Mouse (Mus musculus): ENCODE results near the gene C9orf72. TPM values are rescaled to one million over a fixed set of nuclear protein-coding genes. Genes with fewer than 3 reads are reported as not detected.

C9orf72 gene
- total RNA-seq, 4 experiments from 2014 or later = 23.3 to 27.3 (median 25.7) TPM

DNA sequence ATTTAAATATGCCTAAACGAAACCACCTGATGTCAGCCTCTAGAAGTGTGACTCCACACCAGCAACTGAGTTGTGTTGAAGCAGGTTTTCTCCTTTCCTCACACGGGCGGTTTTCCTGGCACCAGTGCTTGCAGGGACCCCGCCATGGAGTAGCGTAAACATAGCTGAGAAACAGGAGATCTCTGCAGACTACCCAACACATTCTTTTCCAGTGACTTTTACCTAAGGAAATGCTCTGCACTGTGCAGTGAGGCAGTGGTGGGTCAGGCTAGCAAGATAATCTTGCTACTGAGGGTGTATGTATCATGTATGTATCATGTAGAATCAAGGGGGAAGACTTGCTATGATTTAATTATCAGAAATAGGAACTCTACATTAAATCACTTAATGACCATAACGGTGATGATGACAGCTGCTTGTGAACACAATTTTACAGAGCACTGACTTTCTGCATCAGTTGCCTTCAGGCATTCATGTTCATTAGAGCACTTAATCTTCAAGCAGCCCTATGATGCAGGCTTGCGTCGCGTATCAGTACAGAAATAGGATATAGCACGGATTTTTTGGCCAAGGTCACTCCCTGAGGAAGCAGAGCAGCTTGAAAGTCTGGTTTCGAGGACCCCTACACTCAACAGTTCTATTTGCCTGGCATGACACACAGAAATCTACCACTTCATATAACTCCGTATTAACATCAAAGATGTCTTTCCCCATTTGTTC, 47.9 kb downstream of the C9orf72 start:
- DNase-seq (ENCODE audit: low spot score in 2 of 2) = no peak

DNA sequence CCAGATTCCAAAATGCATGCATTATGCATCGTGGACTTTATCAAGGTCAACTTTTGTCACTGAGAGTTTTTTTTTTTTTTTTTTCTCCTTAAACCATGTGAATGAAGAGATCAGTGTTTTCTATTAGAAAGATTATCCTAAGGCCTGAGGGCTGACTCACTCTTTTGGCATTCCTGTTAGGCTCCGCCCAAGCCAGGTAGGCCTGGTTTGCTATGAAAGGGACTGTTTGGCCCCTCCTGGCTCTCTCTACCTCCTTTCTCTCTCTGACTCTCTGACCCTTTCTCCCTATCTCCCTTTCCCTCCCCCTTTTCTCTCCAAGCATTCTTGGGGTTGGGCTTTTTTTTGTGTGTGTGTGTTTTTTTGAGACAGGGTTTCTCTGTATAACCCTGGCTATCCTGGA, 50.4 kb downstream of the C9orf72 start:
- DNase-seq (ENCODE audit: low spot score in 2 of 2) = no peak

DNA sequence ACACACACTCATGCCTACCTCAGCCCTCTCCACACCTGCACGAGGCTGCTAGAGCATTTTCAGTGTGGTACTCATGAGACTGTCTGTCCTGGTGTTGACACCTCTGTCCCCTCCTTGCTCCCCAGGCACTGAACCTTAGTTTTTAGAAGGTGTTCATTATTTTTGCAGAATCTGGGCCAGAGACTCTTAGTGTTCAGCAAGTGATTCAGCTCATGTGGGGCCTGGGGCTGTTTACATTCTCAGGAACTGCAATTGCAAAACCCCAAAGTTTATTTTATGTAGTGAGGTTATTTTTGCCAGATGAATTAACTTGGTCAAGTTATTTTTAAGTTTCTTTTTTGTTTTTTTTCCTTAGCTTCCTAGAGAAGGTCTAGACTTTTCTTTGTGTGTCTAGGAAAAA, 52.4 kb downstream of the C9orf72 start:
- DNase-seq (ENCODE audit: low spot score in 2 of 2) = no peak

DNA sequence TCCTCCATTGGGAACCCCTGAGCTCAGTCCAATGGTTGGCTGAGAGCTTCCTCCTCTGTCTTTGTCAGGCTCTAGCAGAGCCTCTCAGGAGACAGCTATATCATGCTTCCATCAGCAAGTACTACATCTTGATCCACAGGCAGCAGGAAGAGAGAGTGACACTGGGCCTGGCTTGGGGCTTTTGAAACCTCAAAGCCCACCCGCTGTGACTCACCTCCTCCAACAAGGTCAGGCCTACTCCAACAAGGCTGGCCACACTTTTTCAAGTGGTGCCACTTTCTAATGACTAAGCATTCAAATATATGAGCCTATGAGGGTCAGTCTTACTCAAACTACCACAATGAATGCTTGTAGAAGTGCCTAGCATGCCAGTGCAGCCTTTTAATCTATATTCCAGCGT, 53.5 kb downstream of the C9orf72 start:
- no peak for DNase-seq (ENCODE audit: low spot score in 2 of 2)

DNA sequence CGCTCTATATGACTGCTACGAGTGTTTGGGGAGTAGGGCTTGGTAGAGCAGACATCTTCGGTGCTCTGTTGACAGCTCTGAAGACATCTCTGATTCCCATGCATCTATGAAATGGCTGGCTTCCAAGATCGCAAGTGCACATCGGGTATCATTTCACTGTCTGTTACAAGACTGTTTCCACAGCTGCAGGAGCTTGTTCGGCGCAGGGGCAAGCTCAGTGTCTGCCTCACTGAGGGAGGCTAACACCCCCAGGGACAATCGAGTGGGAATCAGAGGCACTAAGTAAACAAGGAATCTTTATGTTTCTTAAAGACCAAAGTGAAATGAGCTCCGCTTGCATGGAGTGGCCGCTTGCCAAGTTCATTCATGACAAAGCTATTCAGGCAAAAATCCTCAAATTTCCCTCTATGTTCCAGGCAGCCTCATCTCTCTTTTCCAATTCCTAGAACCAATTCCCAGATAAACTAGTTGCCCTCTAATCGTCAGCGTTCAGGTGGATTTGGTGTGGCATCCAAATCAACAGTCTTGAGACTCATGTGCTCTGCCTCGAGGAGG, 56.3 kb downstream of the C9orf72 start:
- no peak for DNase-seq (ENCODE audit: low spot score in 2 of 2)

DNA sequence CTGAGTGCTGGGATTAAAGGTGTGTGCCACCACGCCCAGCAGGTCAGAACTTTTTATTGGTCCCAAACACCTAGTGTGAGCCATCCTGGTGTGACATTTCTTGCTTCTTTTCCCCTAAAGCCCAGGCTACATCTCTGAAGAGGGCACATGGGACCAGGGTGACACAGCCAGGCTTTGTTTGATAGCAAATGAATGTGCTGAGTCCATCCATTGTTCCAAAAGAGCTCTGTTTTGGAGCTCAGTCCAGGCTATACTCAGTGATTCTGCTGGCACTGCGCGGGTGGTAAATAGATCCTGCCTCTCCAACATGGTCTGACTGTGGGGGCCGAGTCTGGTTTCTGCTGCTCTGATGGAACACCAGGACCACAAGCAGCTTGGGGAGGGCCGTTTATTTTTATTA, 58.1 kb downstream of the C9orf72 start:
- peak in 1 of 2 experiments; percentile 22 for DNase-seq (ENCODE audit: low spot score in 2 of 2)

DNA sequence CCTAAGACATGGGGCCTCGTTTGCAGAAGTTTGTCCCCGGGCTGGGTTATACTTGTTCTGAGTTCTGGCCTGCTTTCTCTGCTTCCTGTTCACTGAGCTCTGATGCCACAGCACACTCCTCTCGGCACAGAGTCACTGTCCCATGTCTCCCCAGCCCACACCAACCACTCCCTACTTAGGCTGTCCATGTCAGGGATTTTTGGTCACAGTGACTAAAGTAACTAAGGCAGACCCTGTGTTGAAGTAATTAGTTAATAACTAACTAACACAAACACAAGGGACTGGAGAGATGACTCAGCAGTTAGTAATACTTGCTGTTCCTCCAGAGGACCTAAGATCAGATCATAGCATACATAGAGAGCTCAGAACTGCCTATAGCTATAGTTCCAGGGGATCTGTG, 60.0 kb downstream of the C9orf72 start:
- no peak for DNase-seq (ENCODE audit: low spot score in 2 of 2)

DNA sequence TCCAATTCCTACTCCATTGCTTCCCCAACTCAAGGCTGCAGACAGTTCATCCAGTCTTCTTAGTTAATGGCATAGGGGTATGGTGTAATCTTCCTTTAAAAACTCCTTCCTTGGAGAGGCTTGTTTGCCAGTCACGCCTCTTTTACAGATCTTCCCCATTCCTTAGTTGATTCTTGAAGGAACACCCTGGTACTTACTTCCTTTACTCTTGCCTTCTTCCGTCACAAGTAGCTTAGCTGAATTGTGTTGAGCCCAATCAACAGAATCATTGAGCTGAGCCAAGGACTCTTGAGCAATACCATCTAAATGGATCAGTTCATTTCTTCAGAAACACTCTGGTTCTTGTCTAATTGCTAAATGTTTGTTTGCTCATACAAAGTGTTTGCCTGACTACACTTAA, 60.7 kb downstream of the C9orf72 start:
- no peak for DNase-seq (ENCODE audit: low spot score in 2 of 2)

DNA sequence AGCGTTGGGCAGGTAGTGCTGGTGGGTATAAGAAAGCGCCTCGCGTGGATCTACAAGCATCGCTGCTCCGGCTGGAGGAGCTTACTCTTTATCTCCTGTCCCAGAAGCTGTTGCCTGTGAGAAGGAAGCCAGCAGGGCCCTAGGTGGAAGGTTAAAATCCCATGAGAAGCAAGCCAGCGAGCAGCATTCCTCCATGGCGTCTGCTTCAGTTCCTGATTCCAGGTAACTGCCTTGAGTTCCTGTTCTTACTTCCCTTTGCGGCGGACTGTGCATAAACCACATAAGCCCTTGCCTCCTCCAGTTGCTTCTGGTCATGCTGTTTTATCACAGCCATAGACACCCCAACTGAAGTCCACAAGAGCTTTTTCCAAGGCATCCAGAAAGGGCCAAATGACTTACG, 68.2 kb downstream of the C9orf72 start:
- DNase-seq (ENCODE audit: low spot score in 2 of 2) = no peak

DNA sequence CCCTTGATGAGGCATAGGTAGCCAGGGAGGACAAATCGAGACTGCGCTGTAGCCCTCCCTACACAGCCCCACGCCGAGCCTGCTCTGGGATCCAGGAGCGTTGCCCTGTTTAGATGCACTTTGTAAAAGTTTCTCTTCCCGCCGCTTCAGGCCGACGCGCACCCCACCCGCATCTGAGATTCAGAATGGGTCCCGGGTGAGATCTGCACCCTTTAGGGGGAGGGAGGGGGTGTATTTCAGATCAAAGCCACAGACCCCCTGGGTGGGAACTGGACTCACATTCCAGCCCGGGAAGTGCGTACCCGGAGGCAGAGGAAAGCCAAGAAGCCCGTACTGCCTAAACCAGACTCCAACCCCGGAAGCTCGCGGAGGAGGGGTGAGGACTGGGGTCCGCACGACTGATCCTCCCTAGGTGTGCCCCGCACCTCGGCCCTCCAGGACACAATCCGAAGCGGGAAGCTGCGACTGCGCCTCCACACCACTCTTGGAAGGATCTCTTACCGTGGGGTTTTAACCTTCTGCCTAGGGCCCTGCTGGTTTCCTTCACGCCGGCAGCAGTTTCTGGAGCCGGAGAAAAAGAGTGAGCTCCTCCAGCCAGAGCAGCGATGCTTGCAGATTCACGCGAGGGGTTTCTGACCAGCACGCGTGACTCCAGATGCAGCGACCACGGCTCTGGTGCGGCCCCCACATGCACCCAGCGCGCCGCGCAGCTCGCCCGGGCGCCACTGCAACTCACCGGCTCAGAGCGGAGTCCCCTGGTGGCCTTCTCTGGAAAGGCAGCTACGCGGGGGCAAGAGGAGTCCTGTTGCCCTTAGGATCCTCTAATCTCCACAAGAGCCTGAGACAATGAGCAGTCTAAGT, 69.0 kb downstream of the C9orf72 start, which contains the start of gene Mob3b:
Gene Mob3b, minus strand, starts transcription at position 734 of the 861 bp plus-strand sequence.
- DNase-seq (ENCODE audit: low spot score in 2 of 2) = peak; percentile 59 to 72

DNA sequence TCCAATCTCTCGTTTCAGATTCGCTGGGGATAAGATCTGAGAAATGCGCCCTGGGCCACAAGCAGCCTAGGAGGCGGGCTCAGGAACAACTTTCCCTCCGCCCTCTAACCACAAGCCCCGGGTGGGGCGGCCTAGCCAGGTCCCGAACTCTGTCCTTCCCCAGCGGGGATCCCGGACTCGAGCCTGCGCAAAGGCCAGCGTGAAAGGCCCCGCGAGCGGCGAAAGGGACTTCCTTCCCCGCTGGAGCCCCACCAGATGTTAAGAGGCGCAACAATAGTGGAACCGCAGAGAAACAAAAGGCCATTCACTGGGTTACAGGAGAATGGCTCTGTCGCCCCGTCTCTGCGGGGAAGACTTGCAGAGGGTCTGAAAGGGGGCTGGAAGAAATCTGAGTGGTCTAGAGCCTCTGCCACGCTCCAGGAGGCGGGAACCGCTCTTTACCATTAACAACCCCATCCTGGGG, 69.8 kb downstream of the C9orf72 start:
- DNase-seq (ENCODE audit: low spot score in 2 of 2) = no peak

DNA sequence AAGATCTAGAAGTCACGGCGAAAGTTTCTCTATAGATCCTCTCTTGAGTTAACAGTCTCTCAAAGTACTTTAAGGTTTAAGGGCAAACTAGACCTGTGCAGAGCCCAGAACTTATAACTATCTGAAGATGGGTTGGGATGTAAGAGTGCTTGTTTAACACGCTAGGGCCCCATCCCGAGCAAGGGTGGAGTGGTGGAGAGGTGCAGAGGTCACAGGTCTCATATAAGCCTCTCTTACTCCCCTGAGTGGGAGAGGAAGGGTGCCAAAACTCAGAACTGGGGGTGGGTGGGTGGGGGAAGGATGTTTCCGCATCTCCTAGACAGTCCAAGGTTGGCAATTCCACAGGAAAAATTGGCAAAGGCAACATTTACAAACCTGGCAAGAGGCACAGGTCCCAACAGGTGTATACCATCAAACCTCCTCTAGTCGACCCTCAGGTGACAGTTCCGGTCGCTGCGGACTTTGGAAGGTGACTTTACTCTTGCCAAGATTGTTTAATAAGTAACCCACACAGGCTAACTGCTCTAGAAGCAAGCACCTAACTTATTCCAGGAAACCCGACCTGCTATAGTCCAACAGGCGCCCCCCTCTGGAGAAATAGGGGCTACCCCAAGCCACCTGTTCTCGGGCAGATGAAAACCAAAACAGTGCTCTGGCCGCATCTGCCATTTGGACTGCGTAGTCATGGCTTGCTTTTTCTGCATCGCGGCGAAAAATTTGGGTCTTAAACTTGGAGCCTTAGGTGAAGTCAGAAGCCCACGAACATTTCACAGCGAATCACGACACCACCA, 70.6 kb downstream of the C9orf72 start:
- DNase-seq (ENCODE audit: low spot score in 2 of 2) = no peak

DNA sequence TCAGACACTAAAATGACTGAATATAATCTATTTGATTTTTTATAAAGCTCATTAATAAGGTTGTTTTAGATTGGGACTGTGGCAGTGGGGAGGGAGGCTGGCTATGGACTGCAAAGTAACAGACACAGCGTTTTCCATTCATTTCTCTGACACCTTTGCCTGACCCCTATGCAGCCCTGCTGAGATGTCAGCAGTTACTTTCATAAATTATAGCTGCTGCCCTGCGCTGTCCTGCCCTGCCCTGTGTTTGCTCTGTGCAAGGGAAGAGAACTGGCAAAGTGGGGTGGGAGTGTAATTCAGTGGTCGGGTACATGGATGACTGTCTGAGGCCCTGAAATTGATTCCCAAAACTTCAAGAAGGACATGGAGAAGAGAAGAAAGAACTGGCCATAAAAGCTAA, 71.9 kb downstream of the C9orf72 start:
- DNase-seq (ENCODE audit: low spot score in 2 of 2) = no peak

DNA sequence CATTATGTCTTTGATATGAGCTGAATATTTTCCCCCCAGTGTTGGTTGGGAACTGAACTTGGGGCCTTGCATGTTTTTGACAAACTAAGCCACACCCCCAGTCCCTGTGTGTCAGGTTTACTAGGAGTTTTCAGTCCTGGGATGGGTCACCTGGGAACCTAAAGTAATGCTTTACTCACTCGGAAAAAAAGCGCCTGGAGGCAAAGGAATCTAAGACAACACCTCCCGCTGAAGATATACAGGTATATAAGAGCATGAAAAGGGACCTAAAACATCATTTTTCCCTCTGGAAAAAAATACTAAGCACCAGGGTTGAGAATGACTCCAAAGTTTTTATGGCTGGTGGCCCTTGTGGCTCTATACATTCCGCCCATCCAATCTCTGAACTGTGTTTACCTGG, 74.2 kb downstream of the C9orf72 start, which contains the start of gene Ifnk:
Gene Ifnk, plus strand, starts transcription at position 301 of the 400 bp plus-strand sequence.
- no peak for DNase-seq (ENCODE audit: low spot score in 2 of 2)

DNA sequence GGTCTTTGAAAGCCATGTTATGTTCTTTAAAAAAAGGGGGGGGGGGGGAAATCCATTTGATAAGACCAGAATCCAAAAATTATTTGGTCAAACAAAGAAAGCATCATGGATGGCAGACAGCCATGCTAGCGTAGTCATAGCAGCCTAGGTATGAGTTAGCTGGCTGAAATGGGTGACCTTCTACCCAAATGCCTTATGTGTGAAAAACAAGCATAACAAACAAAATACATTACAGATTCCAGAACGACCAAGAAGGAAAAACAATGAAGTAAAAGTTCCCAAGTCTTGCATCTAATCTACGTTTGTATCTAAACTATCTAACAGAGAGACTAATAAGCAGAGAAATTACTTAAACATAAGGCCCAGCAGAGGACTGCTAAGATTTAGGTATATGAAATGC, 75.3 kb downstream of the C9orf72 start:
- no peak for DNase-seq (ENCODE audit: low spot score in 2 of 2)

DNA sequence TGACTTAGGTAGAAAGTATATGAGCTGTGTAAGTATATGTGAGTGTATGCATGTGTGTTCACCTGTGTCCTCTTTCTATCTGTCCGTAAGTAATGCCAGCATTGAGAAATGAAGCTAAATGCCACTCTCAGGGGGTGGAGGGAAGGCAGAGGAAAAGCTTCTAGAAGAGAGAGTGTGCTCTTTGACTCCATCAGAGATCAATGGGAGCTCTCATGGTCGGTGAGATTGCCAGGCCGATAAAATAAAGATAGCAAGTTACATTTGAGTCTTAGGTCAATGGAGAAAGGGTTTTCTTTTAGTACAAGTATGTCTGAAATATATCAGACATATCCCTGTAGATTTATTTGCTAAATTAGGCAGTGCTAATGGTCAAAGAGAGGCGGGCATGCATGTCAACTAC, 77.6 kb downstream of the C9orf72 start:
- no peak for DNase-seq (ENCODE audit: low spot score in 2 of 2)

DNA sequence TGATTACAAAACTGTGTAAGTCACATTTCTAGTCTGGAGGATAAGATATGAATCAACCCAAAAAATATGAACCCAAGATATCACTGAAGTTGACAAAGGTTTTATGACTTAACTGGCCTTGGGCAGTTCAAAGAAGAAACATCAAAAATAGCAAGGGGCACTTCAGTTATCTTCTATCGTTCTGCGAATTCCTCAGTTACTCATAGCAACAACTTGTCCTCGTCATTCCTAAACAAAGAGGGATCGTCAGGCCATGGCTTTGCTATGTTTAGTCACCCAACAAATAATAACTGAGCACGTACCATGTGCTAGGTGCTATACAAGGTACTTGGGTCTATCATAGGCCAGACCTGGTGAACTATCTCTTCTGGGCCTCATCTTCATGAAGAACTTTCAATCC, 79.4 kb downstream of the C9orf72 start:
- no peak for DNase-seq (ENCODE audit: low spot score in 2 of 2)

DNA sequence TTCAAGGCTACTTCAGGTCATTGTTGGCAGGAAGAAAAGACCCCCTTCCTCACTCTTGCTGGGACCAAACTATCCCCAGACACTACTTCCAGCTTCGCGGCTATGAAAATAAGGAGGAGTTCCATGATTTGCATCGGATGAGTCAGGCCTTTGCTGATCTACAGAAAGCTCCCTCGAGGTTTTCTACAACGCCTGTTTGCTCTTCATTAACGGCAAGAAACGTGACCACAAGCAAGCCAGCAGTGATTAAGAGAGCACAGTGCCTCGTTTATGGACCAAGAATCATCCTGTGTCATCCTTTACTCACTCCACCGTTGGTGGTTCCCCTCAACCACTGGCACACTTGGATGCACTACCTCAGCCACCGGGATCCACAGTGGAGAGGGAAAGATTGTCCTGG, 80.2 kb downstream of the C9orf72 start:
- no peak for DNase-seq (ENCODE audit: low spot score in 2 of 2)

DNA sequence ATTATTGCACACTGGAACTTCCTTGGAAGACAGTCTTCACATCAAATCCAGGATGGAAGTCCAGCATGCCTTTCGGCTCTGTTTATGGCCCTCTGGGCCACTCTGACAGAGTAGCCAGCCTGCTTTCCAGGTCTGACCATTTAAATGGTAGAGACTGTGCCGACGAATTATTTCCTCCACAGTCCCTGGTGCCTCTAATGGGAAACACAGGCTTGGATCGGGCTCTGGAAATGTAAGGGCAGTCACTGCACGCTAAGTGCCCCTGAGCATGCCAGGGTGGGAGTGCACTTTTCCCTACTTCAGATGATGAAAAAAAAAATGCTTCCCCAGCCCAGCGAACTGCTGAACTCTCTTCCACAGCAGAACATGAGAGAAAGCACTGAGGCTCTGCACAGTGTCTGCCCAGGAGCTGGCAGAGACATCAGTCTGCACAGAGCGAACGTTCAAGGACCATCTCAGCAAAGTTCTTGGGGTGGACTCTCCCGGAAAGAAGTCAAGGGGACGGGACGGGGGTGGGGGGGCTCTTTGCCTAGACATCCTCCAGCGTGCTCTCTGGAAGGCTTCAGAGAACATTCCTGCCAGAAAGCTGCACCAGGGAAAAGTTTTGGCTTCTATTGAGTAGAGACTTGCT, 82.4 kb downstream of the C9orf72 start:
- DNase-seq (ENCODE audit: low spot score in 2 of 2) = no peak

Measured in left cerebral cortex, adult 8-10 months (tissue).